Mouse (Mus musculus) lung, postnatal 25 days (tissue): ENCODE data around the gene Fbln1.

Source experiments
- DNase-seq: peaks from one replicate; pipeline ENCODE4 v3.0.0; 2022; ENCODE audit warnings: low spot score

Fbln1 gene

DNA sequence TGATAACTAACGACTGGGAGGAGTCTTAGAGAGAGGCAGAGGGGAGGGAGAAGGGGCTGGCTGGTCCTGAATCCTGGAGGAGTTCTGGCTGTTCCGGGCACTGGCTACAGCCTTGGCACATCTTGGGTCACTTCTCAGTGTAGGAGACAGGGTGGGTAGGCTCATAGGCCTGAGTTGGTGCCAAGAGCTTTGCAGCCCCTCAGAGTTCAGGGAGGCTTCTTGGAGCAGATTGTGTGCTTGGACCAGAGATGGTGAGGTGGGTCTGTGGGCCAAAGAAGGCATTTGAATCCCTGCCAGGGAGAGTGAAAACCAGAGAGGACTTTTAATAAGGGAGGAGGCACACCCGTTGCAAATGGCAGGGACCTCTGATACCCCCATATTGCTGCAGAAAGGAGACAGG is 1.3 kb downstream of the Fbln1 start:
- no peak for DNase-seq

DNA sequence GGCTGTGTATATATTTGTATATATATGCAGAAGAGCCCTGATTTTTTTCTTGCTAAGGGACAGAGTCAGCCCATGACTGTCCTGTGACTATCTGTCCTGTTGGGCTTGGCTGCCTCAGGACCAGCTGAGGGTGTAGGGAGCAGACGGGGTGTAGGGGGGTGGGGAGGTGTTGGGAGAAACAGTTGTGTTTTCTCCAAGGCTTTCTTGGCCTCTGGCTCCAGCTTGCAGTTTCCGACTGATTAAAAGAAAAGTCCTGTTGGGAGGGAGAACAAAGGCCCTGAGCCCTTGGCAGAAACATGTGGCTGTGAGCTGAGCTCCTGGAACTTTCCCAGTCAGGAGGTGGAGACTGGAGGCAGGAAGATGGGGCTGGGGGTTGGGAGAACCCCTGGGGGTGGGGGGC is 2.0 kb downstream of the Fbln1 start:
- DNase-seq, result peak; percentile 58

DNA sequence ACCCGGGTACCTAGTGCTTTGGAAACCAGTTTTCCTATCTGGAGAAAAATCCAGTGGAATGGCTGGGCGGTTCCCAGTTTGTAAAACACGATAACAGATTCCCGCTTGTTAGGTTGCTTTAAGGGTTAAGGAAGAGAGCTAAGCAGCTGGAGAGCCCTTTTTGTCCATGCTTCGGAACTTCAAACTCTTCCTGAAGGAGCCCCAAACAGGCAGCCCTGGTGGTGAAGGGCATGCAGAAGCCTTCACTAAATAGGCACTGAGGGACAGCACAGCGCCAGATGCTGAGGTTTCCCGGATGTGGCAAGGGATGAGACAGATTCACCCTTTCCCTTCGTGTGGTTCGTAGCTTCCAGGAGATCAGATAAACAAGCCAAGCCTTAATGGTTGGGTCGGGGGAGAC is 2.6 kb downstream of the Fbln1 start:
- no peak for DNase-seq

DNA sequence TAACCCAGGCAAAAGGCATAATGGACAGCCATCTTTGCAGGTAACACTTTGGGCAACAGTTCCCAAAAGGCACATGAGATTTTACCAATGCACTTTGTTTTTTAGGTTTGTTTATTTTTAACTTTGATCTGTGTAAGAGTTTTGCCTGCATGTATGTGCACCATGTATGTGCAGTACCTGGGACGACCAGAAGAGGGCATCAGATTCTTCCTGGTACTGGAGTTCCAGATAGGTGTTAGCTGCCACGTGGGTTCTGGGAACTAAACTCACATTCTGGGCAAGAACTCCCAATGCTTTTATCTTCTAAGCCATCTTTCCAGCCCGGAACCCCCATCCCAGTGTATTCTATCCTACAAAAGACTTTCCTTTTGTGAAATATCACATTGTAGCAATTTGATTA is 3.6 kb downstream of the Fbln1 start:
- DNase-seq, result no peak

DNA sequence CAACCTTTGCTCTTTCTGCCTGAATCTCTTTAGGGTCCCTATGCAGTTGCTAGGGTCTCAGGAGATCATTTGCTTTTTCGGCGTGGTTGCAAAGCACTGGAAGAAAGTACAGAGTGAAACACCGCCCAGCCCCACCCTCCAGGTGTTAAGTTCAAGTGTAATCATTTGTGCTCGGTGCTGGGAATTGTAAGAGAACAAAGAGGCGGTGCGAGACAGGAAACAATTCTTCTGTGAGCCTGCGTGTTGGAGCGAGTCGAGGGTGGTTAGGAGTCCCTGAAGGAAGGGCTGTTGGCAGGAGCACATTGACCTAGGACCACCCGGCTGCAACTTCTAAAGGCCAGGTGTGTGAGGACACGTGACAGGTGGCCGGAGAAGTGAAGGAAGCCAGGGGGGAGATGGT is 4.9 kb downstream of the Fbln1 start:
- DNase-seq, result no peak

DNA sequence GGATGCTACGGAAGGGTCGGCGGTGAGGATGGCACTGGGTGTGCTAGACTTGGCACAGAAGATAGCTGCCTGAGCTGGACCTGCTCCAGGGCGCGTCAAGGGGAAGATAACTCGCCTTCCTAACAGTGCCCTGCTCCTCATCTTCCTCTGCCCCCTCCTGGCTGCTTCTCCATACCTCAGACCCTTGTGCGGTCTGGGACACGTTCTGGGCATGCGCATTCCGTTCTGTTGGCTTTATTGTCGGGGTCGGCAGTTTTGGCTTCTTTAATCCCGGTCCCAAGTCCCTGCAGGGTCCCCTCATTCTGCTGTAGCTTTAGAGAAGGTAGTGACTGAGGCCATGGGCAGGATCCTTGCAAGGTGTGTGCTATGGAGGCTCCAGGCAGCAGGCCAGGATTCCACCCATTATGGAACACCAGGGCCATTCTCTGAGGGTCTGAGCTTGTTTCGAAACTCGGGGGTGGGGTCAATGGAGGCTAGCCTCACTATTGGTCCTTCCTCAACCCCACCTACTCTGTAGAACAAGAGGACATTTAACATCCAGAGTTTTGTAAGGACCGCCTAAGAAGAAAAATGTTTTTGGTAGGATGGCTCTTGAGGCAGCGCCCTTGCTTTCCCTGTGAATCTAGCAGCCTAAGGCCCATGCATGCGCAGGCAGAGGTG is 5.5 kb downstream of the Fbln1 start:
- no peak for DNase-seq

DNA sequence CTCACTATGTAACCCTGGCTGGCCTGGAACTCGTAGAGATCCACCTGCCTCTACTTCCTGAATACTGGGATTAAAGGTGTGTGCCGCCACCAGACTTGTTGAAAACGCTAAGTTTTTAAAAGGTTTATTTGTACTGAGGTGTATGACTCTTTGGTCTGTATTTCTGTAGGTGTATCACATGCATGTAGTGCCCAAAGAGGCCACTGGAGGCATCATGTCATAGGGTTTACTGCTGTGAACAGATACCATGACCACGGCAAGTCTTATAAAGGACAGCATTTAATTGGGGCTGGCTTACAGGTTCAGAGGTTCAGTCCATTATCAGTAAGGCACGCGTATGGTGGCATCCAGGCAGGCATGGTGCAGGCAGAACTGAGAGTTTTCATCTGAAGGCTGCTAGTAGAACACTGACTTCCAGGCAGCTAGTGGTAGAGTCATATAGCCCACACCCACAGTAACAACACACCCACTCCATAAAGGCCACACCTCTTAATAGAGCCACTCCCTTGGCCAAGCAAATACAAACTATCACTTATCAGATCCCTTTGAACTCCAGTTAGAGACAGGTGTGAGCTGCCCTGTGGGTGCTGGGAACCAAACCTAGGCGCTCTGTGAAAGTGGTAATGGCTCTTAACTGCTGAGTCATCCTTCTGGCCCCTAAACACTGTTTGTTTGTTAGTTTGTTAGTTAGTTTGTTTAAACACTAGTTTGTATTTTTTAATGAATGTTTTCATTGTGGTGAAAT is 10.5 kb downstream of the Fbln1 start:
- no peak for DNase-seq

DNA sequence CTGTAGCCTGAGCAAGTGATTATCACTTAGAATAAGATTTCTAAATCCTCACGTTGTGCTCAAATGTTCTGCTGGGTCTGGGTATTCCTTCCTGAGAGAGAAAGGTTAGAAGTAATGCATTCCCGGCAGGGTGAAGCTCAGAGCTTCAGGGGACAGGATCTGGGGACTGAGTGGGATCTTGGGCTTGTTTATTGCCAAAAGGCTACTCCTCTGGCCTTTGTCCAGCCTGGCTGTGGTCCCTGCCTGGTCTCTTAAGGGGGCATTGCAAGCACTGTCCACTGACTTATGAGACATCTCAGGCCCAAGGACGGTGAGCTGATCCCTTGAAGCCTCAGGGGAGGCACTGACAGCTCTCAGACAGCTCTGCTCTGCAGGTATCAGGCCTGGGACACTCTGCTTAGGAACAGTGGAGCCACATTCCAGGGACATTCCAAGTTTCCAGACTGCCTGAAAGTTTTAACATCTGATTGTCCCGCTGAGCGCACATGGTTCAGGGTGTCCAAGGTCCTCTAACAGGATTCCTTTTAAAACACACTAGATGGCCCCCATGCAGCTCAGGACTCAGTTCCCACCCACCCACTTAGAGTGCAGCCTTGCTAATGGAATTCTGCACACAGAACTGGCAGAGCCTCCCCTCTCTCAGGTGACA is 13.0 kb downstream of the Fbln1 start:
- no peak for DNase-seq

DNA sequence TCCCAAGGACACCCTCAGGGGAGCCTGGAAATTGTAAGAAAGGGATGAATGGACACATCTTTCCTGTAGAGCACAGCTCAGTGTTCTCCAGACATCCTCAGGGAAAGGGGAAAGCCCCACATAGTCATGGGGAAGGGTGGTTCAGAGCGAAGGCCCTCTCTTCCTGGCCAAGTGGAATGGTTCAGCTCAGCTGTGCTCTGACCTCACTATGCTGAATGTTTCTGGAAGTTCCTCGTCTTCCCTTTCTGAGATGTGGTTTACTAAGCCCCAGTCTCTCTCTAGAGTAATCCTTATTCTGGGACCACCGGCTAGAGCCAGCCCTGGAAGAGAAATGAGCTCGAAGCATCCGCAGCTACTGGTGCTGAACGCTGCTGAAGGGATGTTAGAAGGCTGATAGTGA is 14.6 kb downstream of the Fbln1 start:
- DNase-seq, result no peak

DNA sequence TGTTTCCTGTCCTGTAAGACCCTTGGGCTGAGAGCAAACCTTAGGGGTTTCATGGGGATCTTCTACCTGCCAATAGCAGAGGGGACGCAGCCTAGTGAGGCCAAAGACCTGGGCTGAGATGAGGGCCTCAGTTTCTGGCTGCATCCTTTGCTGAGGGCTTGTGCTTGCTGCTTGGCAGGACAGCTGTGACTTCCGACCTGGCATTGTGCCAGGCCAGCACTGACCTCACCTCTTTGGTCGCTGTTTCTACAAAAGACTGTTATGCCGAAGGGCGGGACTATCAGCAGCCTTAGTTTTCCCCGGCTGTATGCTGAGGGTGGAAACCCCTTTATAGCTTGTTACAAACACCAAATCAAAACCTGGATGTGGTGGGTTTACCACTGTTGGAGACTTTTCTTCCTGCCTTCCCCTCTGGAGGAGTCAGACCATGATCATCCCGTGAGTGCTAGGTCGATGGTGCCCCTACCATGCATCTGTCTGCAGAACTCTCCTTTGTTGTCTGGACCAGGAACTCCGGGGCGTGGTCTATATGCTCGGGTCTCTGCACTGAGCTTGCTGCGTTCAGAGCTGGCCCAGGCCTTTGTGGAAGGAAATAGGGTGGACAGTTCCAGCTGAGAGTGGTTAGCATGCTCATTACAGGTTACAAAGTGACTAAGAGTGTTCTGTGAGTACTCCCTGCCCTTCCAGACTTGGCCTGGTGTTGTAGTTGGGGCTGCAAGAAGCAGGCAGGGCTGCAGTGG is 15.5 kb downstream of the Fbln1 start:
- DNase-seq, result no peak

DNA sequence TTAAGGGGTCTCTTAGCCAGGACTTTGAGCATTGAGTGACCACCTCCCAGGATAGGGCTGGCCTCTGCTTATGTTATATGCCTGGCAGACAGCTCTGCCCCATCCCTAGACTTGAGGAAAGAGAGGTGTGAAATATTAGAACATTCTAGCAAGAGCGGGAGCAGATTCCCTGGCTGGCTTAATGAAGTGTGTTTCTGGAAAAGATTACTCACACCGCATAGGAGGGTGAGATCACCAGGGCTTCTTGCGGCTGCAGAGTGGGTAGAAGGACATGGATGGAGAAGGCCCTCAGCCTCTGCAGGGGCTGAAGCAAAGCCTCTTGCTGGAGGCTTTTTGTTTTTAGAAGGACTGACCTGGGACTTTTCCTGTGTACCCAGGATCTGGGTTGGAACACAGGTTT is 19.9 kb downstream of the Fbln1 start:
- DNase-seq, result no peak

DNA sequence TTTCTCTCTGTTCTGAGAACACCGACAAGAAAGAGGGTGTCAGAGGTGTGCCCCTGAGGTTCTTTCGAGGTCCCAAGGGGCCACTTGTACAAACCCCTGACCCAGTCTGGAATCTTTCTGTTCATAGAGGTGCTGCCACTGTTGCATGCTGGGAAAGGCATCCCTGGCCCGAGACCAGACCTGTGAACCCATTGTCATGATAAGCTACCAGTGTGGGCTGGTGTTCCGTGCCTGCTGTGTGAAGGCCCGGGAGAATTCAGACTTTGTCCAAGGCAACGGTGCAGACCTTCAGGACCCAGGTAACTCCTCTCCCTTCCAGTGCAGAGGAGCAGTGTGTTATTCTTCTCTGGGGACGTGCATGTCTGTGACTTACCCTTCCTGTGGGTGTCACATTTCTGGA is 21.1 kb downstream of the Fbln1 start:
- DNase-seq, result no peak

DNA sequence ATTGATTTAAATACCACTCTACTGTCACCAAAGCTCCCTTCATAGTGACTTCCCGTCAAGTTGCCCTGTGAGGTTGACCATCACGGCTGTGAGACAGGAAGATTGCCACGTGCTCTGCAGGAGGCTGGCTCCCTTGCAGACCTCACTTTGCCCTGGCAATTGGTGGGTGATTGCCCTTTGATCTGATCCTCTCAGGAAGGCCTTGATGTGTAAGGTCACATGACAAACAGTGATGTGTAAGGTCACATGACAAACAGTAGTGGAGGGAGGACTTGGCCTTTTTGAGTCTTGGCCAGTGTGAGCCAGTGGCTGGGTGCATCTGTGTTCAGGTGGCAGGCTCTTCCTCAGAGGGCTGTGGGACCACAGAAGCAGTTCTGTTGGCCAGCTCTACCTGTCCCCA is 22.8 kb downstream of the Fbln1 start:
- DNase-seq, result no peak

DNA sequence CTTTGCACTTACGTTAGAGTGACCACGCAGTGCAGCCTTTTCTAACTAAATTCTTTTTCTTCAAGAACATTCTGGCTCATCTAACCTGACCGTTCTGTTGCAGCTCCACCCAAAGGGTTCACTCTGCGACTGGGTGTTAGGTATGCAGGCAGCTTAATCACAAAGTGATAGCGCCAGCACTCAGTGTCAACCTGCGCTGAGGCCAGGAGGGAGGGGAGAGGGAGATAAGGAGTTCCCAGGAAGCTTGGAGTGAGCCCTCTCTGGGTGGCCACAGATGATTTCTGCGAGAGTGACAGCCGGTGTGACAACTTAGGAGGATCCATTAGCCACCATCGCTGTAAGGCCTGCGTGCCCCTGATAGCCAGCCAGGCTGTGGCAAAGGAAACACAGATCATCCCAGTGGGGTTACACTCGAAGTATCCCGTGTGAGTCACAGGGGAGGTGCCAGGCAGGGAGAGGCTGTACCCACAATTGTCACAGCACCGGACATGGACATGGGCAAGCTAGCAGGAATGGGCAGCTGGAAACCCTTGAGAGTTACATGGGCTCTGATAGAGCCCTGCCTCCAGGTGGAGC is 24.3 kb downstream of the Fbln1 start:
- DNase-seq, result no peak

DNA sequence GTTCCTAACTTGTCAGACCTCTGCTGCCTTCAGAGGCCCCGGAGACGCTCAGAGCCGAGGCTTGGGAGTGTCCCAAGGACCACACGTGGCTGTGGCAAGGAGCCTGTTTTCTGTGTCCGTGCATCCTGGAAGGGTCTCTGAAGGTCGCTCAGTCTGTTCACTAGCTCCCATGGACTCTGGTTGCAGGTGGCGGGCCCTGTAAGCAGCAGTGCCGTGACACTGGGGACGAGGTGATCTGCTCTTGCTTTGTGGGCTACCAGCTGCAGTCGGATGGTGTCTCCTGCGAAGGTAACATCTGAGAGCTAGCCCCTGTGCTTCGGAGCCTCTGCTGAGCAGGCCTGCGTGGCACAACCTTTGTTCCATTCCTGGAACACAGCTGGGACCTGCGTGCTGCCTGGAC is 24.9 kb downstream of the Fbln1 start:
- DNase-seq, result no peak

DNA sequence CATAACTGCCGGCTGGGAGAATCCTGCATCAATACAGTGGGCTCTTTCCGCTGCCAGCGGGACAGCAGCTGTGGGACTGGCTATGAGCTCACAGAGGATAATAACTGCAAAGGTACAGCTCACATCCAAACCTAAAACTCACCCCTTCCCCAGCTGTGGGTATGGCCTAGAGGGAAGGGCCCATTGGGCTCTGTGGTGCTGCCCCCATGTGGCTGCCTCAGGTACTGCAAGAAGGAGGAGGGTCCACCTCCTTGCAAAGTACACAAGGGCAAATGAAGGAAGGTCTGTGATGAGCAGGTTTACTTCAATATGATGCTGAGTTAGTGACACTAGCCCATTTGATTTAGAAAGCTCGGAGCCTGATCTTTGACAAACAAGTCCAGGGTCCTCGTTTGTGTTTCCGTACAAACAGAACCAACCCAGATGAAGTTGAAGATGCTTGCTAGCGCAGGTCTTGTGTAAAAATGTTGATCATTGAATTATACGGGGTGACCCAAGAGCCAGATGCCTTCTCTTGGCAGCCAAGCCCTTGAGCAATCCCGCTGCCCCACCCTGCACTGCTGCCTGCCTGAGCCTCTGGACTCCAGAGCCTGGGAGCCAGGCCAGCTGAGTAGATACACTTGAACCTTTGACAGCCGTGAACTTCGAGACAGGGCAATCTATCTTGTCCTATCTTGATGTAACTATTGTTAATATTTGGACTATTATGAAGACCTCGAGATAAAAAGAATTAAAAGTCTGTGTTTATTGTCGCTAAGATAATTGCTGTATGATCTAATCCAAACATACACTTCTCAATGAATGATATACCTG is 25.9 kb downstream of the Fbln1 start:
- DNase-seq, result peak; percentile 74

DNA sequence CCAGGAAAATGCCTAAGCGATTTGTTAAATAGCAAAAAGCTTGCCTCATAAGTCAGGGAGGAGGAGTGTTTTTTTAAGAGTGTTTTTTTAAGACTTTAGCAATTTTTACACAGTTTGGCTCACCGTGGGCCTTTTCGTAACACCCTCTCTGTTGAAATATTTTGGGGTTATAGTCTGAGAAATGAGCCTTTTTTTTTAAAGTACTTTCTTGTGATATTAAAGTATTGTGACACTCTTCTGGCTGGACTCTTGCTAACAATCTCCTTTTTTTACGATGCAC is 26.4 kb downstream of the Fbln1 start:
- DNase-seq, result no peak

DNA sequence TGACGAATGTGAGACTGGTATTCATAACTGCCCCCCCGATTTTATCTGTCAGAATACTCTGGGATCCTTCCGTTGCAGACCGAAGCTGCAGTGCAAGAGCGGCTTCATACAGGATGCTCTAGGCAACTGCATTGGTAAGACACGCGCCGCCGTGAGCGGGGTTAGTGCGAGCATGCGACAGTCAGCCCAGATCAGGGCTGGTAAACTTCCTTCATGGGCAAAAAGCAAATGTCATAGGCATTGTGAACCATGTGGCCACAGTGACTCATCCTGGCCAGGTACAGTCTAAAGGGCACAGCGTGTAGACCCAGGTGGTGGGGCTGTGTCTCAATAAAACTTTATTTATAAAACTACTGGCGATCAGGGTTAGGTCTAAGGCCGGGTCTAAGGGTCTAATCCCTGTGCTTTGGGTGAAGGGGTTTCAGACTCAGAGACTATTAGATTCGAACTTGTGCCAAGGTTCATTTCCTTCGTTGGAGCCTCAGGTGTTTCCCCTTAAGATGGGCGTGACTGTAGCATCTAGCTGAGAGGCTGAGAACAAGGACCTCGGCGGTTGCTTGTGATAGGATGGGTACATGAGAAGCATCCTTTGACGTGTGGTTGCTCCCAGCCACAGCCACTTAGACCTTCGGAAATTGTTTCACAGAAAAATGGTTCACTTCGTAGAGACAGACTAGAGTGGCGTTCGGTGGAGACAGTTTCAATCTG is 26.9 kb downstream of the Fbln1 start:
- no peak for DNase-seq

DNA sequence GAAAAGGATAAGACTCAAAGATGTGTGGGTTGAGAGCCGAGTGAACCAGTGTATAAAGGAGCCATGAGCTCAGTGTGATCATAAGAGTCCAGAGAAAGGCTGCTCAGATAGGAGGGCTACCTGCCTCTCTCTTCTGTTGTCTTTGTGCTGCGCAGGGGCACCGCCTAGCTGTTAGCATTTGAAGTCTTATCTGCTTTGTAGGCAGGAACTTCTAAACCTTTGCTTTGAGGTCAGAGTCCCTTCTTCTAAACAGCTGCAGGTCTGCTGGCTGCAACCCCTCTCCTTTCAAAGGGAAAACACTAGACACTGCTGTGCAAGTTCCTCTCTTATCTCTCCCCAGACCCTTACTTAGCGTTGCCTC is 27.5 kb downstream of the Fbln1 start:
- no peak for DNase-seq

DNA sequence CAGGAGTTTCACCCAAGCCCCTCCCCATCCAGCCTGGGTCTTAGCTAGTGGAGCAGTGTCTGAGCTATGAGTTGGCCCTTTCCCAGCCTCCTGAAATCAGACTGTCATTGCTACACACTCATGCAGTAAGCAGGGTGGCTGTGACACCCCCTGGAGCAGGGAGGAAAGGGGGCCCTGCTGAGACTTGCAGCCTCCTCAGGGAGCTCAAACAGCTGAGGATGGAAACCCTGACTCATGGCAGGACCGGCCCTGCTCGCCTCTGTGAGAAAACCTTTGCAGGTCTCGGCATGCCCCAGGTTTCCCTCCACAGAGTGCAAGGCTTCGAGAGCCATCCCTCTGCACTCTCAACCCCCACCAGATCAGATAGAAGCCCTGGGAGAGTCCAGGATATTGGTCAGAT is 27.9 kb downstream of the Fbln1 start:
- no peak for DNase-seq
